Mouse (Mus musculus) hindbrain, embryonic 13.5 days (tissue): ENCODE results near the gene Gprc5d. TPM values are rescaled to one million over a fixed set of nuclear protein-coding genes. Genes with fewer than 3 reads are reported as not detected.

Experiments
- ATAC-seq: fragments of 200-750 bp; cut with Nextera tagmentation; 2 replicates; pipeline ENCODE4 v1.8.0; 2017; ENCODE audit warnings: moderate TSS enrichment; ENCODE audit not compliant: low FRiP score
- H3K27ac ChIP-seq: fragments of 300-500 bp; sonication (generic); 2 replicates; pipeline ENCODE4 v1.5.1; 2015; ENCODE audit warnings: inconsistent platforms, mild to moderate bottlenecking, moderate library complexity
- H3K27me3 ChIP-seq: fragments of 300-500 bp; sonication (generic); 2 replicates; pipeline ENCODE4 v1.6.1; 2015; ENCODE audit warnings: mild to moderate bottlenecking, inconsistent platforms
- H3K36me3 ChIP-seq: fragments of 300-500 bp; sonication (generic); 2 replicates; pipeline ENCODE4 v1.6.1; 2015; ENCODE audit warnings: mild to moderate bottlenecking, inconsistent platforms
- H3K4me1 ChIP-seq: fragments of 300-500 bp; sonication (generic); replicated peaks from 2 replicates; pipeline ENCODE4 v1.6.1; 2015; ENCODE audit warnings: inconsistent platforms
- H3K4me2 ChIP-seq: fragments of 300-500 bp; sonication (generic); 2 replicates; pipeline ENCODE4 v1.6.1; 2015; ENCODE audit warnings: inconsistent platforms, mild to moderate bottlenecking, moderate library complexity
- H3K4me3 ChIP-seq: fragments of 300-500 bp; sonication (generic); 2 replicates; pipeline ENCODE4 v1.5.1; 2015; ENCODE audit warnings: mild to moderate bottlenecking, inconsistent platforms
- H3K9ac ChIP-seq: fragments of 300-500 bp; sonication (generic); 2 replicates; pipeline ENCODE4 v1.6.1; 2015; ENCODE audit warnings: mild to moderate bottlenecking, inconsistent platforms
- H3K9me3 ChIP-seq: fragments of 300-500 bp; sonication (generic); 2 replicates; pipeline ENCODE4 v1.6.1; 2016; ENCODE audit warnings: inconsistent platforms
- WGBS: fragments of 180-500 bp; shearing (Covaris S2); methylation state at CpG from one replicate; pipeline ENCODE4 v1.1.7; 2015; 5-methylcytosine and 5-hydroxymethylcytosine counted together
- polyA plus RNA-seq: library from polyadenylated mRNA; unstranded; fragments of >200 nt; fragmentation: Nextera tagmentation; extraction: Ambion mirVana; gene quantifications from 2 replicates; pipeline ENCODE4 v1.2.1, GENCODE M21; 2015

Gprc5d gene
- polyA plus RNA-seq, 1 experiment from 2014 or later = not detected

DNA sequence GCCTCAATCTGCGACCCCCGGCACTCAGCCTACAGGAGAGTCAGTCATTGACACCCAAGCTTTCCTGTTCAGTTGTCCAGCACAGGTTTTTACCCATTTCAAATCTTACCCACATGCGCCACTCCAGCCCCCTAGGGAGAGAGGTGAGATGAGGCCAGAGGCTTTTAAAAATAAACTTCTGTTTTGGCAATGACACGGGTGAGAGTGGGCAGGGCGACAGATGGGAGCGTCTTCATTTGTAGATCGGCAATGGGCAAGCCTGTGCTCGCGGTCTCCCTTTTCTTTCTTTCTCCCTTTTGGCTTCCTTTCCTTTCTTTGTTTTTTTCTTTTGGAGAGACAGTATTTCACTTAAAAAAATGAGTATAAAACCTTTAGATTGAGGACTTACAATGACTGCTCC, 15.4 kb upstream of the Gprc5d start:
- no peaks in the 10 kb centered on the region for H3K9me3 ChIP-seq
- peaks cover 12% of the 10 kb centered on the region for H3K4me1 ChIP-seq
- ATAC-seq = no peak
- H3K36me3 ChIP-seq = no peaks in the 10 kb centered on the region
- H3K27ac ChIP-seq = no peak overlapping the region
- no peak overlapping the region for H3K4me3 ChIP-seq
- H3K4me2 ChIP-seq = no peak overlapping the region
- 93% methylated on average over 9 of the region's 9 CpGs for WGBS
- H3K9ac ChIP-seq = no peak overlapping the region
- H3K27me3 ChIP-seq = 0 out of 2 replicates have a peak, but pooled peaks cover 4% of the 10 kb centered on the region

DNA sequence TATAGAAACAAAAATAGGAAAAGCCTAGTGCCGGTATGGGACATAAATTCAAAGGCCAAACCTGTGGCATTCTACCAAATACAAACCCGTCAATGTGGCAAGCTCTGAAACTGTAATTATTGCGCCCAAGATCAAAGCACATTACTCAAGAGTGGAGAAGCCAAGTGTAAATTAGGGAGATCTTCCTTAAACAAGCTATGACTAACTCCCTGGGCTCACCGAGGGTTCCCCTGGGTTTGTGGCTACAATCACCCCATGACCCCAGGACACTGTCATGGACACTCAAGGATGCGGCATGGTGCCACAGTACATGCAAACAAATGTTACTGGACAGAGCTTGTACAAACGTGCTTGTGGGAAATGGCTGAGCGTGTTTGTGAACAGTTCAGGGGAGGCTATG, 15.0 kb upstream of the Gprc5d start:
- Histone ChIP-seq H3K4me1 (peaks cover 9% of the 10 kb centered on the region), H3K36me3 (no peaks in the 10 kb centered on the region), H3K4me3 (no peak overlapping the region), H3K4me2 (no peak overlapping the region), H3K9me3 (no peaks in the 10 kb centered on the region), H3K27me3 (0 out of 2 replicates have a peak, but pooled peaks cover 5% of the 10 kb centered on the region), H3K9ac (no peak overlapping the region), H3K27ac (no peak overlapping the region)
- 86% methylated on average over 7 of the region's 7 CpGs for WGBS
- no peak for ATAC-seq

DNA sequence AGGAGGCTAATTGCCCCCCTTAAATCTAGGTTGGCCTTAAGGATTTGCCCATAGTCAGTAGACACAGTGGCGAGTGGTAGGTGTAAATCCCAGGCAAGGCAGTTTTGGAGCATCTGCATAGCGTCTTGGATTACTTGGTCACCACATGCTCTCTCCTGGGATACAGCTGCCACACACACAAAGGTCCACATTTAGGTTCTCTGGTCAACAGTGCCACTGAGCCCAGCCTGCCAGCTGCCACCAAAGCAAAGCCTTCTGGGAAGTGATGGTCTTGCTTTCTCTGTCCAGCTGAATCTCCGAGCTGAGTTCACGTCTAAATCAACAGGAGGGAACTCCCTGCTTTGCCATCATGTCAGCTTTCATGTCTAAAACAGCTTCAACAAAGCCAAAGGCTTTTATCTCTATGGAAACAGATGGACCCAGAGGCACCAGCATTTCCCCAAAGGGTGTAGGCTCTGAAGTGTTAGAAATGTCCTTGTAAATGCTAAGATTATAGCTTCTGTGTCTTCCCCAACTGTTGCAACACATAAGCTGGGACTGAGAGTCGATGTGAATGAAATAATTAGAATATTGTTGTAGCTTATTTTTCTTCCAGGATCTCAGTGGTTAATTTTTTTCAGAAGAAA, 6.8 kb upstream of the Gprc5d start:
- WGBS = 56% methylated on average over 5 of the region's 5 CpGs
- Histone ChIP-seq H3K27me3 (0 out of 2 replicates have a peak, but pooled peaks cover 3% of the 10 kb centered on the region), H3K4me2 (no peak overlapping the region), H3K27ac (no peak overlapping the region), H3K4me1 (peaks cover 5% of the 10 kb centered on the region), H3K9ac (no peak overlapping the region), H3K9me3 (no peaks in the 10 kb centered on the region), H3K36me3 (no peaks in the 10 kb centered on the region), H3K4me3 (no peak overlapping the region)
- ATAC-seq = no peak

DNA sequence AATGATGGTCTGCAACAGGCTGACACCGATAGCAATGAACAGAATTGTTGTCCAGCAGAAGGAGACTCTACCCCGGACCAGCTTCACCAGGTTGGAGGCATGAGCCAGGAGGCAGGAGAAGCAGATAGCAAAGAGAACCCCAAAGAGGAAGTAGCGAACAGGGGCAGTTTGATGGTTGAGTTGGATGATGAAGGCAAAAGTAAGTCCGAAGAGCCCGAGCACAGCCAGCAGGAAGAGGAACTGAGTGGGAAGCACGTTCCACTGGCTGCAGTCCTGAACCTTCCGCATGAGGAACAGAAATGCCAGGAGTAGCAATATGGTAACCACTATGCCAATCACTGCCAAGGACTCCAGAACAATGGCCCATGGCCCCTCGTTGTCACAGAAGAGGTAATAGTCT, 1.6 kb downstream of the Gprc5d start:
- H3K9ac ChIP-seq = no peak overlapping the region
- peaks cover 15% of the 10 kb centered on the region for H3K4me1 ChIP-seq
- no peak overlapping the region for H3K4me2 ChIP-seq
- 95% methylated on average over 8 of the region's 8 CpGs for WGBS
- ATAC-seq = no peak
- peaks cover 6% of the 10 kb centered on the region; the same call in 1 of the 2 replicates for H3K27me3 ChIP-seq
- no peak overlapping the region for H3K4me3 ChIP-seq
- no peaks in the 10 kb centered on the region for H3K9me3 ChIP-seq
- no peak overlapping the region for H3K27ac ChIP-seq
- H3K36me3 ChIP-seq = no peaks in the 10 kb centered on the region

DNA sequence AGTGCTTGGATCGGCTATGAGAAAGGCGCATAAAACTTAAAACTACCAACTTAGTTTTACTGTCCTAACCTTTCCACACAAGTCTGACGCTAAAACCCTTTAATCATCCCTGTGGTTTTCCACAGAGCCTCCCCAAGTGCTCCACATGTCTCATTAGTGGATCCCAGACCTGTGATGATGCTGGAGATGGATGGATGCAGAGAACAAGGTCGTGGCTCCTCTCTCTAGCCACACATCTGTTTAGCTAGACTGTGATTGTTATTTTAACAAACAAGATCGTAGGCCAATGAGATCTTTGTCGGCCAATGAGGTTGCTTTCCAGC, 5.0 kb downstream of the Gprc5d start:
- peak overlapping the region; percentile 1; the same call in 1 of the 2 replicates for H3K4me2 ChIP-seq
- 12% methylated on average over 6 of the region's 6 CpGs for WGBS
- H3K4me3 ChIP-seq = no peak overlapping the region
- H3K27me3 ChIP-seq = peaks cover 16% of the 10 kb centered on the region
- no peak overlapping the region for H3K27ac ChIP-seq
- peaks cover 15% of the 10 kb centered on the region for H3K4me1 ChIP-seq
- no peak for ATAC-seq
- H3K9me3 ChIP-seq = no peaks in the 10 kb centered on the region
- H3K36me3 ChIP-seq = no peaks in the 10 kb centered on the region
- no peak overlapping the region for H3K9ac ChIP-seq

DNA sequence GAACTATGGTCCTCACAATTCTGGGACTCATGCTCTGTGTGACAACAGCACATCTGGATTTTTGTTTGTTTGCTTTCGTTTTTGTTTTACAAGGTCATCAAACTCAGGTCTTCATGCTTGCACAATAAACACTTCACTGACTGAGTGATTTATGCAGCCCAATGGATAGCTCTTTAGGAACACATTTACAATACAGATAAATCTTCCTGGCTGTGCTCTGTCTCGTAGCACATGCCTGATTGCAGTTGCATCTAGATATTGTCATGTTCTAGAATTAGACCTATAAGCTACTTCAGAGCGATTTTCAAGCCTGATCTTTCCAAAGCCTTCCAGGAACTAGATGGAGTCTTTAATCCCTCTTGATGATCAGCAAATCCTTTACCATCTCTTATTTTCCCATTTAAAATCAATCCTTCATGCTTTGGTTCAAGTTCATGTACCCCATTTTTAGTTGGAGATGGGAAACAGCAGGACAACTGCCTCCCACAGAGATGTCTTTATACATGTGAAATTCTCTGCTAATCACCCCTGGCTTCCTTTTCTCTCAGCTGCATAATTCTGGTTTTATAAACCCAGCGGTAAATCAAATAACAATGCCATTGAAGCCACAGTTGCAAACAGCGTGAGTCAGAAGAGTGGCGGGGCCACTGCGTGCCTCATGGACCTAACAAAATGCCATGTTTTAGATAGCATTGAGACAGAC, 5.5 kb downstream of the Gprc5d start:
- Histone ChIP-seq H3K4me2 (peak overlapping the region; percentile 1; the same call in 1 of the 2 replicates), H3K36me3 (no peaks in the 10 kb centered on the region), H3K9me3 (no peaks in the 10 kb centered on the region), H3K27me3 (peaks cover 19% of the 10 kb centered on the region), H3K4me1 (peaks cover 15% of the 10 kb centered on the region), H3K4me3 (no peak overlapping the region), H3K27ac (no peak overlapping the region; the same call in 1 of the 2 replicates), H3K9ac (no peak overlapping the region)
- ATAC-seq = no peak
- WGBS = 10% methylated on average over 7 of the region's 7 CpGs

DNA sequence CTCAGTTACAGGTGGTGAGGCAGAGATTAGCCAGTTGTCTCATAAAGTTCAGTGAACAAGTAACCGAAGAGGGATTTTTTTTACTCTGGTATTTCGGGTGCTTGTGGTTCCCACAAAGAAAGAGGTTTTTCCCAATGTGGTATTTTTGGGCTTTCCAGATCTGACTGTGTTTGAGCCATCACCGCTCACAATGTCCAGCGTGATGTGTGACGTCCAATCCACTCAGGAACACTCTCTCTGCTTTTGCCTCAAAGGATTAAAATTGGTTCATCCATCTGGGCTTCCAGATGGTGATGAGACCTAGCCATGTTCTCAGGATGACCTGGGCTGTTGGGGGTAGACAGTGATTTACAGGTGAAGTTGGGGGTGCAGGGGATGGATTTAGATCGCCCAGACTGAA, 11.1 kb downstream of the Gprc5d start:
- 93% methylated on average over 6 of the region's 6 CpGs for WGBS
- peaks cover 8% of the 10 kb centered on the region; the same call in 1 of the 2 replicates for H3K4me1 ChIP-seq
- H3K9ac ChIP-seq = no peak overlapping the region
- H3K27ac ChIP-seq = no peak overlapping the region
- no peak for ATAC-seq
- H3K4me2 ChIP-seq = no peak overlapping the region
- H3K9me3 ChIP-seq = no peaks in the 10 kb centered on the region
- H3K4me3 ChIP-seq = no peak overlapping the region
- H3K27me3 ChIP-seq = peaks cover 32% of the 10 kb centered on the region
- H3K36me3 ChIP-seq = no peaks in the 10 kb centered on the region

DNA sequence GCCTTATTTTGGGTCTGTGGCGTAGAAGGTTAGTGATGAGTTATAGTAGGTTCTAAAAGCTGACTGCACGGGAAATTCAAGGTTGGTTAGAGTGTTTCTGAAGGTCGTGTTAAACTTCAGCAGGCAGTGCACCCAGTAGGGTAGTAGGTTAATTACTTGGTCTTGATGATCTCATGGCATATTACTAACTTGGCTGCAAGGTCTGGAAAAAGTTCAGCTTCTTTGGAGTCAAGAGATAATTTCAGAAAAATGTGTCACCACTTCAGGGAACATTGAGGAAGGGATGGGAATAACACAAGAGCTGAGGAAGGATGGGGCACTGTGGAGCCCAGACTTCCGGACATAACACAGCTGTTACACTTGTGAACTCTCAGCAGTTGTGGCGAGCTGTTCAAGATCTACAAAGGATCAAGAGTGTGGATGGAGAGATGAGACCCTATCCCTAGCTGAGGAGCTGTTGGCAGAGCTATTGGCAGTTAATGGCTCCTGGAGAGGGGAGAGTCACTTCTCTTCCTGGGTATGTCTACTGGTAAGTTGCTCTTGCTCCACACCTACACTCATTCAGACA, 15.3 kb downstream of the Gprc5d start:
- no peak overlapping the region for H3K4me3 ChIP-seq
- WGBS = 87% methylated on average over 5 of the region's 5 CpGs
- no peak overlapping the region for H3K4me2 ChIP-seq
- no peaks in the 10 kb centered on the region for H3K36me3 ChIP-seq
- H3K9ac ChIP-seq = no peak overlapping the region
- peaks cover 6% of the 10 kb centered on the region; the same call in 1 of the 2 replicates for H3K4me1 ChIP-seq
- no peak overlapping the region for H3K27ac ChIP-seq
- ATAC-seq = no peak
- H3K27me3 ChIP-seq = peaks cover 22% of the 10 kb centered on the region; the same call in 1 of the 2 replicates
- H3K9me3 ChIP-seq = no peaks in the 10 kb centered on the region

DNA sequence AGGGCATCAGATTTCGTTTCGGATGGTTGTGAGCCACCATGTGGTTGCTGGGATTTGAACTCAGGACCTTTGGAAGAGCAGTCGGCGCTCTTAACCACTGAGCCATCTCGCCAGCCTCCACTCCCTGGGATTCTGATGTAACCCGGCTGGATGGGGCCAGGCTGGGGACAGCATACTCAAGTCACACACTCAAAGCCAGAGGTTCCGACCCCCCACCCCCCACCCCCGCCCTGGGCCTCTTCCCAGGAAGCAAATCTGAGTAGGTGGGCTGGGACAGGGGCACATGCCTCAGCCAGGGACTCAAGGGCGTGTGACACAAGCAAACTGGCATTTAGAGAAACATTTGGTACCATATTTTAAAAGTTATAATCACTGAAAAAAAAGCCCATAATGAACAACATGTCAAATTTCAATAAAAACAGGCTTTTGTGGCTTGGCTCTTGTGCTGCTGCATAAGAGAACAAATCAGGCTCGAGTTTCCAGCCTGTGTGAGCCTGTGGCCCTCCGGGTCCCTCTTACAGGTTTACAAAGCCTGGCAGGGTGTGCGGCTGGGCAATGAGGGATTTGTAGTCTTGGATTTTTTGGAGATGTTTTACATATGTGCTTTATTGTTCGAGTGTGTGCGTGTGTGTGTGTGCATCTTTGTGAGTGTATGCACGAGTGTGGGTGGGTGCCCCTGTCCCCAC, 17.2 kb downstream of the Gprc5d start:
- H3K9ac ChIP-seq = no peak overlapping the region
- H3K4me2 ChIP-seq = no peak overlapping the region
- H3K4me3 ChIP-seq = no peak overlapping the region
- ATAC-seq = no peak
- 82% methylated on average over 15 of the region's 15 CpGs for WGBS
- H3K9me3 ChIP-seq = no peaks in the 10 kb centered on the region
- no peaks in the 10 kb centered on the region for H3K36me3 ChIP-seq
- peaks cover 14% of the 10 kb centered on the region; the same call in 1 of the 2 replicates for H3K27me3 ChIP-seq
- peaks cover 6% of the 10 kb centered on the region; the same call in 1 of the 2 replicates for H3K4me1 ChIP-seq
- no peak overlapping the region for H3K27ac ChIP-seq

DNA sequence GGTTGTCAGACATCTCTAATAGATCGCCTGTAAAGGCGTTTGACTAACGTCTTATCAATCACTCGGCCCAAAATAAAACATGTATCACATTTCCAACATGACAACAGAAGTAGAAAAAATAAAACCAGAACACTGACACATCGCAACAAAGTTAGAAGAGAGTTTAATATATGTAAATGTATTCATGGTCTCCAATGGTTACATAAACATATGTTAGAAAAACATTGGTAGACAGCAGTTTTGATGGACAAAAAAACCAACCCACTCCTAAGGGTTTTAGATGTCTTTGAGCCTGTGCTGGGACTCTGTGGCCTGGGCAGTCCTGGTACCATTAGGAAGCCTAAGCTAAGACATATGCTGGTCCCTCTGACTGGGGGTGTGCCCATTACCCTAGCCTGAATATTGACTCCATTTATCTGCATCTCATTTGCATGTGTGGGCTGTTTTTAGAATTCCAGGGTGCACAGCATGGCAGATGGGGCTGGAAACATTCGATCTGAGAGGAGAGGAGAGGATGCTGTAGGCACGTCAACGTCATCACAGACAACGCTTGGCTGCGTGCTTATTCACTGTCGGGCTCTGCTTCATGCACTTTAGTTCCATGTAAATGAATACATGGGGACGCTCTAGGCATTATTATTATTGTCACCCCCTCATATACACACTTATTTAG, 25.1 kb downstream of the Gprc5d start:
- WGBS = 67% methylated on average over 12 of the region's 12 CpGs
- no peak overlapping the region for H3K4me2 ChIP-seq
- H3K36me3 ChIP-seq = no peaks in the 10 kb centered on the region
- peak overlapping the region; percentile 31; the same call in 1 of the 2 replicates for H3K27ac ChIP-seq
- H3K9ac ChIP-seq = no peak overlapping the region
- ATAC-seq = no peak
- H3K4me1 ChIP-seq = peaks cover 10% of the 10 kb centered on the region
- H3K9me3 ChIP-seq = no peaks in the 10 kb centered on the region
- no peak overlapping the region for H3K4me3 ChIP-seq
- peaks cover 6% of the 10 kb centered on the region; the same call in 1 of the 2 replicates for H3K27me3 ChIP-seq

DNA sequence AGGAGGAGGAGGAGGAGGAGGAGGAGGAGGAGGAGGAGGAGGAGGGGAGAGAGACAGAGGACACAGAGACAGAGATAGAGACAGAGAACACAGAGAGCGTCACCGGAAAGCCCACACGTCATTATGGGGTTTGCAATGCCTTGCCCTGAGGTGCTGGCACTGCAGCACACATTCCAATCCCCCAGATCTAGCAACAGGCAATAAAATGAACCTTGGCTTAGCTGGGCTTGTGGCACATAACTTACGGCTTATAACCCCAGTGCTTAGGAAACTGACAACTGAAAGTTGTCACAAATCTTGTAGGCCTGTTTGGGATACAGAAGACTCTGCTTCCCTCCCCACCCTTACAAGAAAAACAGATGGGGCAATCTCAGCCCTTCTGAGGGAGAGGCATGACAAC, 27.4 kb downstream of the Gprc5d start:
- peaks cover 15% of the 10 kb centered on the region for H3K4me1 ChIP-seq
- H3K4me3 ChIP-seq = no peak overlapping the region
- no peak overlapping the region for H3K4me2 ChIP-seq
- H3K27ac ChIP-seq = no peak overlapping the region
- peaks cover 6% of the 10 kb centered on the region; the same call in 1 of the 2 replicates for H3K27me3 ChIP-seq
- H3K9ac ChIP-seq = no peak overlapping the region
- 43% methylated on average over 4 of the region's 4 CpGs for WGBS
- ATAC-seq = no peak
- no peaks in the 10 kb centered on the region for H3K36me3 ChIP-seq
- no peaks in the 10 kb centered on the region for H3K9me3 ChIP-seq

DNA sequence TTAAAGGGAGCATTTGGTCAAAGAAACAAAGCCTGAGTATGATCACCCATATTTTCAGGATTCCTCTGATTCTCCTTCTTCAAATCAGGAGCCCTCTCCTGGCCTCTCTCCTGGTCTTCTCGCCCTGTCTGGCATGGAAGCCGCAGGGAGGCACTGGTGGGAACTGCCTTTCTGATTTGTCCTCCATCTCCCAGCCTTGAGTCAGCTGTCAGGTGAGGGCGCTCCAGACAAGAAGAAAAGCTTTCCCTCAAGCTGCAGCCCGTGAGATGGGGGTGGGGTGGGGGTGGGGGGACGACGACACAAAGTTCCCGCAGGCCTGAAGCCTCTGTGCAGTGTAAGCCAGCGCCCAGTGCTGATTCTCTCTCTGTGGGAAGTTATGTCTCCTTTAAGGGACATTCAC, 28.3 kb downstream of the Gprc5d start:
- Histone ChIP-seq H3K4me2 (no peak overlapping the region), H3K27me3 (peaks cover 6% of the 10 kb centered on the region; the same call in 1 of the 2 replicates), H3K27ac (no peak overlapping the region), H3K9ac (no peak overlapping the region; the same call in 1 of the 2 replicates), H3K4me1 (peaks cover 15% of the 10 kb centered on the region), H3K36me3 (no peaks in the 10 kb centered on the region), H3K4me3 (no peak overlapping the region), H3K9me3 (no peaks in the 10 kb centered on the region)
- WGBS = 18% methylated on average over 8 of the region's 8 CpGs
- no peak for ATAC-seq
